Mouse (Mus musculus) hindlimb bud, embryonic 11.5 days (tissue): ENCODE data around the gene Iltifb.
"Not testable (repeated sequence)": the region's sequence is repeated elsewhere in the genome, so short reads cannot be mapped to it uniquely, and the experiment has no call there.

Experiments used
- DNase-seq: peaks from one replicate; pipeline ENCODE4 v3.0.0-alpha.2; 2012; ENCODE audit warnings: low read depth, low spot score; ENCODE audit errors: extremely low spot score

Gene Iltifb

GRCm38 (mm10) chr10:118294938-118295337 lies at the start of gene Iltifb:
Gene Iltifb, minus strand, starts transcription at chr10:118295038.
- DNase-seq: no peak

DNA sequence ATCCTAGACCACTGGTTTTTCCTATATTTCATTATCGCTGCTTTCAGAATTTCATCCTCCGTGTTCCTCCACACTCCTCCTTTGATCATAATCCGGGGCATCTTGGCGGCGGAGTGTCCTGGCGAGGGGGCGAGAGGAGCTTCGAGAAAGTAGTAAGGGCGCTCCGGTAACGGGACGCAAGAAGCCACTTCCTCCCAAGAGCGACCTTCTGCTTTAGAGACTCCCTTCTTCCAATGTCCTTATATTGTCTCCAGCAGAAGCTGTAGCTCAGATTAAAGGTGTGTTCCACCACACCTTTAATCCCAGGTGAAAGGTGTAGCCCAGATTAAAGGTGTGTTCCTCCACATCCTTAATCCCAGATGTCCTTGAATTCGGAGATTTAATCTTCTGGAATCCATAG lies 48.3 kb upstream of the Iltifb start, which contains the start of gene Gm9046:
Gene Gm9046 (minus strand): TSS at position 101 of the 400 bp plus-strand sequence.
- not testable (repeated sequence) for DNase-seq

DNA sequence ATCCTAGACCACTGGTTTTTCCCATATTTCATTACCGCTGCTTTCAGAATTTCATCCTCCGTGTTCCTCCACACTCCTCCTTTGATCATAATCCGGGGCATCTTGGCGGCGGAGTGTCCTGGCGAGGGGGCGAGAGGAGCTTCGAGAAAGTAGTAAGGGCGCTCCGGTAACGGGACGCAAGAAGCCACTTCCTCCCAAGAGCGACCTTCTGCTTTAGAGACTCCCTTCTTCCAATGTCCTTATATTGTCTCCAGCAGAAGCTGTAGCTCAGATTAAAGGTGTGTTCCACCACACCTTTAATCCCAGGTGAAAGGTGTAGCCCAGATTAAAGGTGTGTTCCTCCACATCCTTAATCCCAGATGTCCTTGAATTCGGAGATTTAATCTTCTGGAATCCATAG lies 42.9 kb upstream of the Iltifb start, which contains the start of gene Gm9045:
Gene Gm9045 (minus strand): TSS at position 101 of the 400 bp plus-strand sequence.
- DNase-seq: not testable (repeated sequence)

DNA sequence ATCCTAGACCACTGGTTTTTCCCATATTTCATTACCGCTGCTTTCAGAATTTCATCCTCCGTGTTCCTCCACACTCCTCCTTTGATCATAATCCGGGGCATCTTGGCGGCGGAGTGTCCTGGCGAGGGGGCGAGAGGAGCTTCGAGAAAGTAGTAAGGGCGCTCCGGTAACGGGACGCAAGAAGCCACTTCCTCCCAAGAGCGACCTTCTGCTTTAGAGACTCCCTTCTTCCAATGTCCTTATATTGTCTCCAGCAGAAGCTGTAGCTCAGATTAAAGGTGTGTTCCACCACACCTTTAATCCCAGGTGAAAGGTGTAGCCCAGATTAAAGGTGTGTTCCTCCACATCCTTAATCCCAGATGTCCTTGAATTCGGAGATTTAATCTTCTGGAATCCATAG lies 37.5 kb upstream of the Iltifb start, which contains the start of gene Gm9044:
Gene Gm9044 (minus strand): TSS at position 101 of the 400 bp plus-strand sequence.
- DNase-seq: not testable (repeated sequence)

- DNase-seq: not testable (repeated sequence)
Measured at GRCm38 (mm10) chr10:118326869-118327268, 32.0 kb upstream of the Iltifb start, which contains the start of gene Gm9040. Gene Gm9040, minus strand, starts transcription at chr10:118326969.

DNA sequence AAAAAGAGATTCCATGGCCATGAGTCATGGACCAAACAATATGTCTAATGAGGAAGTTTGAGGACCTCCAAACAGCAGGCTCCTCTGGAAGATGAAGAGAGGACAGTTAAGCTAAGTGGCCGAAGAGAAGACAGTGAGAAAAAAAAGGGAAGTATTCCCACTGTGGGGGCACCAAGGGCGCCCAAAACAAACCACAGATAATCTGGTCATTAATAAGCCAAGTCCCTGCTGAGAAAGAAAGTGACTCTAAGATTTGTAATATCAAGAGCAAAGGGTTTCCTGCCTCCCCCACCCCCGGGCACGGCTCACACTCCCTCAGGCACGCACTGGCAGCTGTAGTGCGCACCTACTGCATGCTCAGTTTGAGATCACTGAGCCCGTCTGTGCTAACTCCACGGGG lies 24.2 kb upstream of the Iltifb start:
- no peak for DNase-seq

DNA sequence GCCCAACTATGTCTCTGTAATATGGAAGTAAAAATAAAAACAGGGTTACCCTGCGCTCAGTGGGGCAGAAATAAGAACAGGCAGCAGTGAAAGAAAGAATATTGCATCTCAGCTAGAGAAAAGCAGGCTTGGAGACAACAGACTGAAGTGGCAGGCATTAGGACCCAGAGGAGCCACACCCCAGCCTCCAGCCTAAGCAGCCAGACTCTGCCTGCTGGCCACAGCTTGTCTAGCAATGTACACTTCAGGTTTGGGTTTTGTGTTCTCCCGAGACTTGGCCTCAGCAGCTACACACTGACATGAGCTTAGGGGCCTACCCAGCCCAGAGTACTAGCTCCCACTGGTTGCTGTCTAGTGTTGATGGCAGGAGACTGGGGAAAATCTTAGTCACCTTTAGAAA lies 7.3 kb upstream of the Iltifb start:
- DNase-seq: not testable (repeated sequence)

- not testable (repeated sequence) for DNase-seq
Measured at GRCm38 (mm10) chr10:118283016-118283415, 11.8 kb downstream of the Iltifb start.

- not testable (repeated sequence) for DNase-seq
Measured at GRCm38 (mm10) chr10:118282565-118282964, 12.3 kb downstream of the Iltifb start.

DNA sequence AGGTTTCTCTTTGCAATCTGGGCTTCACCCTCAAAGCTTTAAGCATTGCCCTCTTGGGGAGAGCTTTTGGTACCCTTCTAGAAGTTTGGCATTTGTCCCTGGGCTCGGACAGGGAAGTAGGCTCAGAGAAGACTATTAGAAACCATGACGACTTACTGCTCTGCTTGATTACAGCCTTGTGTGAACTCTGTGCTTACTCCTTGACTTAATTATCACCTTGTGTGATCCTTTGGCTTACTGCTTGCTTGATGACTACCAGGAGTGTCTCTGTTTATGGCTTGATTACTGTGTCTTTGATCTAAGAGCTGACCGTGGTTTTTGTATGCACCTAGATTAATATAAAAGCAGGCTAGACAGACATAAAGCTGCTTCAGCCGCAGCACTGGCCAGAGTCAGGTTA lies 16.8 kb downstream of the Iltifb start:
- DNase-seq: not testable (repeated sequence)

DNA sequence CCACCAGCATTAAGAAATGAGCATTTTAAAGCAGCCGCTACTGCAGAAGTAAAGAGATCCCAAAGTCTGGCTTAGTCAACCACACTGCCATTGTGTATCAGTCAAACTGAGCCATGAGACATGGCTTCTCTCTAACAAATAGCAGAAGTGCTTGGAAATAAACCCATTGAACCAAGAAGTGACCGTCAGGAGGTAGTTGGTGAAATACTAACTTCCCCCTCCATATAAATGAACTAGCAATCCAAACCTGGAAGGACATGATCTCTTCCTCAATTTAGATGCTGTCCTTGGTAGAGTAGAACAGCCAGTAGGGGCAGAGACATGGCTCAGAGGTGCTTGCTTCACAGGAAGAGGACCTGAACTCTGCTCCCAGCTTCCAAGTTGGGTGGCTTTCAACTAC lies 23.4 kb downstream of the Iltifb start:
- not testable (repeated sequence) for DNase-seq

GRCm38 (mm10) chr10:118268812-118269211 lies 26.0 kb downstream of the Iltifb start:
- not testable (repeated sequence) for DNase-seq

DNA sequence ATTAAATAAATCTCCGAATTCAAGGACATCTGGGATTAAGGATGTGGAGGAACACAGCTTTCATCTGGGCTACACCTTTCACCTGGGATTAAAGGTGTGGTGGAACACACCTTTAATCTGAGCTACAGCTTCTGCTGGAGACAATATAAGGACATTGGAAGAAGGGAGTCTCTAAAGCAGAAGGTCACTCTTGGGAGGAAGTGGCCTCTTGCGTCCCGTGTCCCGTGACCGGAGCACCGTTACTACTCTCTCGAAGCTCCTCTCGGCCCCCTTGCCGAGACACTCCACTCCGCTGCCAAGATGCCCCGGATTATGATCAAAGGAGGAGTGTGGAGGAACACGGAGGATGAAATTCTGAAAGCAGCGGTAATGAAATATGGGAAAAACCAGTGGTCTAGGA lies 36.5 kb downstream of the Iltifb start, which contains the start of gene Gm32802:
Gene Gm32802 (plus strand): TSS at position 301 of the 400 bp plus-strand sequence.
- not testable (repeated sequence) for DNase-seq

DNA sequence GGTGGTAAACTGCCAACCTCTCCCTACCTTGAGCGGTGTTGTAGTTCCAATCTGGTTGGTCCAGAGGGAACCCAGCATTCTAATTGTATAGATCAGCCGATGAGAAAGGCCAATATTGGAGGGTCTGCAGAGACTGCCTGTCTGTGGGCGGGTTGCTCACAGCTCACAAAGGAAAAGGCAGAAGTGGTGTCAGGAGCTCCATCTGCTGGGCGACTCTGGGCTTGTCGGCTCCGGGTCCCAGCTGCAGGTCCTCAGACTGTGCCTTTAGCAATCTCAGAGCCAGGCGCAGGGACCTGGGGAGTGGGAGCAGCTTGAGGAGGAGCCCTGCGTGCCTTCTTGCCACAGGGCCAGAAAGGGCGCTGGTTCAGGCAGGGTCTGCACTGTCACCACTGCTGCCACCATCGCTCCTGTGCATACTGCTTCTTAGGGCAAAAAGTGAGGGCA lies 44.0 kb downstream of the Iltifb start:
- DNase-seq: peak; percentile 22

GRCm38 (mm10) chr10:118249006-118249595 lies 45.7 kb downstream of the Iltifb start:
- not testable (repeated sequence) for DNase-seq

DNA sequence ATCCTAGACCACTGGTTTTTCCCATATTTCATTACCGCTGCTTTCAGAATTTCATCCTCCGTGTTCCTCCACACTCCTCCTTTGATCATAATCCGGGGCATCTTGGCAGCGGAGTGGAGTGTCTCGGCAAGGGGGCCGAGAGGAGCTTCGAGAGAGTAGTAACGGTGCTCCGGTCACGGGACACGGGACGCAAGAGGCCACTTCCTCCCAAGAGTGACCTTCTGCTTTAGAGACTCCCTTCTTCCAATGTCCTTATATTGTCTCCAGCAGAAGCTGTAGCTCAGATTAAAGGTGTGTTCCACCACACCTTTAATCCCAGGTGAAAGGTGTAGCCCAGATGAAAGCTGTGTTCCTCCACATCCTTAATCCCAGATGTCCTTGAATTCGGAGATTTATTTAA lies 54.2 kb downstream of the Iltifb start, which contains the start of gene Gm32717:
Gene Gm32717 (minus strand): TSS at position 101 of the 400 bp plus-strand sequence.
- DNase-seq: not testable (repeated sequence)
